Mouse (Mus musculus) heart, embryonic 11.5 days (tissue): ENCODE measurements around the gene S100a10. TPM values are rescaled to one million over a fixed set of nuclear protein-coding genes. Genes with fewer than 3 reads are reported as not detected.

ENCODE experiments used
- ATAC-seq: fragments of 200-750 bp; cut with Nextera tagmentation; replicated peaks from 2 replicates; pipeline ENCODE4 v1.8.0; 2017; ENCODE audit warnings: moderate library complexity; ENCODE audit not compliant: insufficient number of reproducible peaks, low FRiP score, low TSS enrichment
- H3K27ac ChIP-seq: fragments of 300-500 bp; sonication (generic); 2 replicates; pipeline ENCODE4 v1.5.1; 2014; ENCODE audit warnings: mild to moderate bottlenecking, low read depth, low read length
- H3K27me3 ChIP-seq: fragments of 300-500 bp; sonication (generic); 2 replicates; pipeline ENCODE4 v1.6.1; 2014; ENCODE audit warnings: mild to moderate bottlenecking, low read length, mixed read lengths; ENCODE audit not compliant: control insufficient read depth, insufficient read depth
- H3K36me3 ChIP-seq: fragments of 300-500 bp; sonication (generic); 2 replicates; pipeline ENCODE4 v1.6.1; 2014; ENCODE audit warnings: mild to moderate bottlenecking, low read length, moderate library complexity, mixed read lengths; ENCODE audit not compliant: control insufficient read depth, insufficient read depth
- H3K4me1 ChIP-seq: fragments of 300-500 bp; sonication (generic); 2 replicates; pipeline ENCODE4 v1.6.1; 2014; ENCODE audit warnings: low read length; ENCODE audit not compliant: control insufficient read depth, insufficient read depth
- H3K4me2 ChIP-seq: fragments of 300-500 bp; sonication (generic); 2 replicates; pipeline ENCODE4 v1.6.1; 2014; ENCODE audit warnings: mild to moderate bottlenecking, moderate library complexity
- H3K4me3 ChIP-seq: fragments of 300-500 bp; sonication (generic); 2 replicates; pipeline ENCODE4 v1.5.1; 2014; ENCODE audit warnings: low read depth, low read length
- H3K9ac ChIP-seq: fragments of 300-500 bp; sonication (generic); 2 replicates; pipeline ENCODE4 v1.6.1; 2014; ENCODE audit warnings: mild to moderate bottlenecking, low read depth, low read length, moderate library complexity
- H3K9me3 ChIP-seq: fragments of 300-500 bp; sonication (generic); replicated peaks from 2 replicates; pipeline ENCODE4 v1.6.1; 2016; ENCODE audit warnings: low read length; ENCODE audit not compliant: control insufficient read depth
- WGBS: fragments of 180-500 bp; shearing (Covaris S2); extraction: QIAGEN DNeasy Blood & Tissue Kit; methylation state at CpG from one replicate; pipeline ENCODE4 v1.1.7; 2014; ENCODE audit not compliant: insufficient replicate concordance; 5-methylcytosine and 5-hydroxymethylcytosine counted together
- polyA plus RNA-seq: library from polyadenylated mRNA; unstranded; fragments of >200 nt; fragmentation: Nextera tagmentation; extraction: Ambion mirVana; gene quantifications from 2 replicates; pipeline ENCODE4 v1.2.1, GENCODE M21; 2014

S100a10 gene
- polyA plus RNA-seq, 1 experiment from 2014 or later = 222 TPM

- WGBS = 62% methylated on average over 2 of the region's 2 CpGs
- Histone ChIP-seq H3K27me3 (no peaks in the 10 kb centered on the region), H3K27ac (no peak overlapping the region), H3K4me2 (no peak overlapping the region), H3K4me3 (no peak overlapping the region), H3K4me1 (peaks cover 8% of the 10 kb centered on the region; the same call in 1 of the 2 replicates), H3K9ac (no peak overlapping the region), H3K9me3 (no peaks in the 10 kb centered on the region), H3K36me3 (no peaks in the 10 kb centered on the region)
- no peak for ATAC-seq
These were observed 37.5 kb upstream of the S100a10 start for GRCm38 (mm10) chr3:93517343-93517742.

DNA sequence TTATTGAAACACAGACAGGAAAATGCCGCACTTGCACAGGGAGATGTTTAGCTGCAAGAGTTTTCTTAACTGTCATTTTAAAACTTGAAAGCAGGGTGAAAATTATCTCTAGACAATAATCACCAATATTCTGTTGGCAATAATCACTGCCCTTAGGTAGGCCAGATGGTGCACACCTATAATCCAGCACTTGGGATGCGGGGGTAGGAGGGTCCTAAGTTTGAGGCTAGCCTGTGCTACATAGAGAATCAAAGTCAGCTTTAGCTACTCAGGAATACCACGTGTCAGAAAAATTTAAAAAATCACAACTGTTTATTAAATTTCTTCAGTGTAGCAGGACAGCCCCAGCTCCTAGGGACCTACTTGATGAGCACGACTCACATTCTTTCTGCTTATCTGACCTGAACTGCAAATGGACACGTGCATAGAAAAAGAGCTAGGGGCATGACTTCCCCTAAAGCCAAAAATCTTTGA, 35.0 kb upstream of the S100a10 start:
- peak overlapping the region; percentile 71 for H3K4me2 ChIP-seq
- WGBS = 48% methylated on average over 5 of the region's 5 CpGs
- H3K9me3 ChIP-seq = no peaks in the 10 kb centered on the region
- H3K9ac ChIP-seq = peak overlapping the region; percentile 78
- H3K27ac ChIP-seq = no peak overlapping the region
- H3K27me3 ChIP-seq = no peaks in the 10 kb centered on the region
- peak overlapping the region; percentile 71 for H3K4me3 ChIP-seq
- peaks cover 8% of the 10 kb centered on the region; the same call in 1 of the 2 replicates for H3K4me1 ChIP-seq
- 0 out of 2 replicates have a peak, but pooled peaks cover 3% of the 10 kb centered on the region for H3K36me3 ChIP-seq
- peak; percentile 48; the same call in 1 of the 2 replicates for ATAC-seq

- peak; percentile 89 for ATAC-seq
- Histone ChIP-seq H3K27ac (peak within 1 kb of the TSS; percentile 68), H3K27me3 (no peaks in the 10 kb centered on the region), H3K4me2 (peak within 1 kb of the TSS; percentile 71), H3K9ac (peak within 1 kb of the TSS; percentile 78), H3K4me3 (peak within 1 kb of the TSS; percentile 71), H3K9me3 (no peaks in the 10 kb centered on the region), H3K4me1 (peaks cover 8% of the 10 kb centered on the region; the same call in 1 of the 2 replicates), H3K36me3 (0 out of 2 replicates have a peak, but pooled peaks cover 3% of the 10 kb centered on the region)
- WGBS = under 1% methylated on average over 37 of the region's 38 CpGs
These were observed 34.3 kb upstream of the S100a10 start, which contains the start of gene S100a11 for GRCm38 (mm10) chr3:93520330-93521193. S100a11 (plus strand) TSS chr3:93520488.

- Histone ChIP-seq H3K9me3 (no peaks in the 10 kb centered on the region), H3K4me2 (peak overlapping the region; percentile 71), H3K9ac (no peak overlapping the region), H3K36me3 (0 out of 2 replicates have a peak, but pooled peaks cover 3% of the 10 kb centered on the region), H3K4me1 (peaks cover 8% of the 10 kb centered on the region; the same call in 1 of the 2 replicates), H3K27ac (no peak overlapping the region), H3K27me3 (no peaks in the 10 kb centered on the region), H3K4me3 (peak overlapping the region; percentile 71; the same call in 1 of the 2 replicates)
- ATAC-seq = no peak
- WGBS = 79% methylated on average over 8 of the region's 8 CpGs
These were observed 33.3 kb upstream of the S100a10 start for GRCm38 (mm10) chr3:93521462-93522057.

- ATAC-seq = no peak
- 0 out of 2 replicates have a peak, but pooled peaks cover 3% of the 10 kb centered on the region for H3K36me3 ChIP-seq
- H3K9ac ChIP-seq = no peak overlapping the region
- no peaks in the 10 kb centered on the region for H3K27me3 ChIP-seq
- H3K27ac ChIP-seq = no peak overlapping the region
- H3K9me3 ChIP-seq = no peaks in the 10 kb centered on the region
- peaks cover 8% of the 10 kb centered on the region; the same call in 1 of the 2 replicates for H3K4me1 ChIP-seq
- 35% methylated on average over 7 of the region's 7 CpGs for WGBS
- H3K4me2 ChIP-seq = peak overlapping the region; percentile 21; the same call in 1 of the 2 replicates
- H3K4me3 ChIP-seq = no peak overlapping the region
These were observed 32.3 kb upstream of the S100a10 start for GRCm38 (mm10) chr3:93522611-93523010.

- Histone ChIP-seq H3K9ac (no peak overlapping the region), H3K4me2 (no peak overlapping the region), H3K27me3 (no peaks in the 10 kb centered on the region), H3K9me3 (no peaks in the 10 kb centered on the region), H3K27ac (no peak overlapping the region), H3K4me3 (no peak overlapping the region), H3K4me1 (no peaks in the 10 kb centered on the region), H3K36me3 (0 out of 2 replicates have a peak, but pooled peaks cover 3% of the 10 kb centered on the region)
- WGBS = 79% methylated on average over 3 of the region's 3 CpGs
- ATAC-seq = no peak
These were observed 27.6 kb upstream of the S100a10 start for GRCm38 (mm10) chr3:93527300-93527699.

- H3K4me2 ChIP-seq = no peak overlapping the region
- WGBS = 64% methylated on average over 5 of the region's 5 CpGs
- no peaks in the 10 kb centered on the region for H3K9me3 ChIP-seq
- 0 out of 2 replicates have a peak, but pooled peaks cover 3% of the 10 kb centered on the region for H3K36me3 ChIP-seq
- ATAC-seq = no peak
- no peak overlapping the region for H3K4me3 ChIP-seq
- H3K27ac ChIP-seq = no peak overlapping the region
- no peak overlapping the region for H3K9ac ChIP-seq
- H3K4me1 ChIP-seq = no peaks in the 10 kb centered on the region
- H3K27me3 ChIP-seq = no peaks in the 10 kb centered on the region
These were observed 26.1 kb upstream of the S100a10 start for GRCm38 (mm10) chr3:93528807-93529206.

GRCm38 (mm10) chr3:93537068-93537576, 17.8 kb upstream of the S100a10 start:
- 39% methylated on average over 2 of the region's 2 CpGs for WGBS
- peak; percentile 61 for ATAC-seq
- Histone ChIP-seq H3K4me2 (no peak overlapping the region), H3K9me3 (no peaks in the 10 kb centered on the region), H3K27me3 (no peaks in the 10 kb centered on the region), H3K4me3 (no peak overlapping the region), H3K36me3 (no peaks in the 10 kb centered on the region), H3K4me1 (peaks cover 3% of the 10 kb centered on the region; the same call in 1 of the 2 replicates), H3K9ac (no peak overlapping the region), H3K27ac (no peak overlapping the region)
